Mouse (Mus musculus) c-Kit-positive CD71-positive TER-119-negative erythroid progenitor cells, embryonic 14.5 days (primary cell): Measurements from ENCODE around the gene Gm8297.
"Not testable (repeated sequence)": the region's sequence is repeated elsewhere in the genome, so short reads cannot be mapped to it uniquely, and the experiment has no call there.

Experiments used
- DNase-seq: peaks from one replicate; pipeline ENCODE4 v3.0.0-alpha.2; 2013; ENCODE audit warnings: low read depth

Gene Gm8297

GRCm38 (mm10) chr14:4983635-4984034, at the start of gene Gm8297:
TSS of gene Gm8297 (plus strand) at chr14:4983935.
- not testable (repeated sequence) for DNase-seq

- not testable (repeated sequence) for DNase-seq
Observed at GRCm38 (mm10) chr14:5015591-5015990, 31.9 kb downstream of the Gm8297 start, which contains the start of gene Gm3298. TSS of gene Gm3298 (plus strand) at chr14:5015891.
